Mouse (Mus musculus) limb, embryonic 14.5 days (tissue): ENCODE results near the gene Rab3ip. TPM values are rescaled to one million over a fixed set of nuclear protein-coding genes. Genes with fewer than 3 reads are reported as not detected.

Experiments used
- ATAC-seq: fragments of 200-750 bp; cut with Nextera tagmentation; 2 replicates; pipeline ENCODE4 v1.8.0; 2017; ENCODE audit warnings: low read depth, moderate number of reproducible peaks, moderate TSS enrichment; ENCODE audit not compliant: low FRiP score
- DNase-seq: peaks from one replicate; pipeline ENCODE4 v3.0.0-alpha.2; 2015; ENCODE audit warnings: low spot score
- H3K27ac ChIP-seq: fragments of 300-500 bp; sonication (generic); replicated peaks from 2 replicates; pipeline ENCODE4 v1.5.1; 2014; ENCODE audit warnings: low read depth, mild to moderate bottlenecking, low read length, moderate library complexity, mixed read lengths
- H3K27me3 ChIP-seq: fragments of 300-500 bp; sonication (generic); 2 replicates; pipeline ENCODE4 v1.6.1; 2014; ENCODE audit warnings: low read length, mixed read lengths; ENCODE audit not compliant: control insufficient read depth, insufficient read depth
- H3K36me3 ChIP-seq: fragments of 300-500 bp; sonication (generic); 2 replicates; pipeline ENCODE4 v1.6.1; 2014; ENCODE audit warnings: mild to moderate bottlenecking, low read length, moderate library complexity, mixed read lengths; ENCODE audit not compliant: control insufficient read depth, insufficient read depth
- H3K4me1 ChIP-seq: fragments of 300-500 bp; sonication (generic); 2 replicates; pipeline ENCODE4 v1.6.1; 2014; ENCODE audit warnings: antibody characterized with exemption, low read length, mixed read lengths; ENCODE audit not compliant: control insufficient read depth, insufficient read depth
- H3K4me2 ChIP-seq: fragments of 300-500 bp; sonication (generic); replicated peaks from 2 replicates; pipeline ENCODE4 v1.6.1; 2014; ENCODE audit warnings: low read depth, mild to moderate bottlenecking, low read length, moderate library complexity; ENCODE audit not compliant: severe bottlenecking
- H3K4me3 ChIP-seq: fragments of 300-500 bp; sonication (generic); replicated peaks from 2 replicates; pipeline ENCODE4 v1.5.1; 2014; ENCODE audit warnings: low read length
- H3K9ac ChIP-seq: fragments of 300-500 bp; sonication (generic); 2 replicates; pipeline ENCODE4 v1.6.1; 2014; ENCODE audit warnings: mild to moderate bottlenecking, low read depth, low read length, moderate library complexity; ENCODE audit not compliant: severe bottlenecking
- H3K9me3 ChIP-seq: fragments of 300-500 bp; sonication (generic); 2 replicates; pipeline ENCODE4 v1.6.1; 2016; ENCODE audit warnings: low read length; ENCODE audit not compliant: control insufficient read depth
- POLR2A ChIP-seq: fragments of 200-500 bp; IDR thresholded peaks from 2 replicates; pipeline ENCODE4 v1.8.0; 2012; ENCODE audit warnings: inconsistent platforms, mild to moderate bottlenecking, moderate library complexity, borderline replicate concordance; ENCODE audit not compliant: insufficient read depth, insufficient read length; ENCODE audit errors: extremely low read depth
- WGBS: fragments of 180-500 bp; shearing (Covaris S2); extraction: QIAGEN DNeasy Blood & Tissue Kit; methylation state at CpG from one replicate; pipeline ENCODE4 v1.1.7; 2014; 5-methylcytosine and 5-hydroxymethylcytosine counted together
- polyA plus RNA-seq, 2 experiments: library from polyadenylated mRNA; depleted of rRNA in 1 of 2; stranded (reverse) in 1 of 2; unstranded in 1 of 2; fragments of >200 nt; fragmentation: Nextera tagmentation in 1 of 2; extraction: Ambion mirVana in 1 of 2; gene quantifications; 2 replicates each; pipeline versions ENCODE4 v1.2.1 to v1.2.3; 2012 to 2014

Rab3ip gene
- polyA plus RNA-seq, 2 experiments = 24.3 to 27.0 TPM

- no peak for TF ChIP-seq POLR2A
- no peak overlapping the region for H3K27ac ChIP-seq
- no peaks in the 10 kb centered on the region for H3K27me3 ChIP-seq
- H3K9ac ChIP-seq = no peak overlapping the region
- H3K4me3 ChIP-seq = peak overlapping the region; percentile 70
- H3K36me3 ChIP-seq = no peaks in the 10 kb centered on the region
- 78% methylated on average over 9 of the region's 9 CpGs for WGBS
- H3K4me1 ChIP-seq = peaks cover 9% of the 10 kb centered on the region; the same call in 1 of the 2 replicates
- DNase-seq = no peak
- no peak for ATAC-seq
- no peaks in the 10 kb centered on the region; the same call in 1 of the 2 replicates for H3K9me3 ChIP-seq
- peak overlapping the region; percentile 66 for H3K4me2 ChIP-seq
Measured at GRCm38 (mm10) chr10:116948414-116948813, 2.2 kb downstream of the Rab3ip start.

- no peak overlapping the region for H3K4me3 ChIP-seq
- peaks cover 9% of the 10 kb centered on the region; the same call in 1 of the 2 replicates for H3K4me1 ChIP-seq
- no peak overlapping the region for H3K4me2 ChIP-seq
- peaks cover 6% of the 10 kb centered on the region for H3K9me3 ChIP-seq
- H3K9ac ChIP-seq = no peak overlapping the region
- WGBS = 73% methylated on average over 10 of the region's 10 CpGs
- TF ChIP-seq POLR2A = no peak
- DNase-seq (no peak), ATAC-seq (no peak)
- peaks cover 6% of the 10 kb centered on the region; the same call in 1 of the 2 replicates for H3K36me3 ChIP-seq
- H3K27ac ChIP-seq = no peak overlapping the region
- H3K27me3 ChIP-seq = no peaks in the 10 kb centered on the region
Measured at GRCm38 (mm10) chr10:116944940-116945339, 5.6 kb downstream of the Rab3ip start.

GRCm38 (mm10) chr10:116944144-116944543, 6.4 kb downstream of the Rab3ip start:
- Histone ChIP-seq H3K9ac (no peak overlapping the region), H3K36me3 (peaks cover 8% of the 10 kb centered on the region), H3K9me3 (peaks cover 6% of the 10 kb centered on the region), H3K4me3 (no peak overlapping the region), H3K27ac (no peak overlapping the region), H3K27me3 (no peaks in the 10 kb centered on the region), H3K4me1 (peaks cover 9% of the 10 kb centered on the region; the same call in 1 of the 2 replicates), H3K4me2 (no peak overlapping the region)
- 83% methylated on average over 3 of the region's 3 CpGs for WGBS
- DNase-seq (no peak), ATAC-seq (no peak)
- TF ChIP-seq POLR2A = no peak

- no peaks in the 10 kb centered on the region for H3K4me1 ChIP-seq
- H3K4me2 ChIP-seq = no peak overlapping the region
- peaks cover 6% of the 10 kb centered on the region for H3K9me3 ChIP-seq
- no peak overlapping the region for H3K27ac ChIP-seq
- H3K9ac ChIP-seq = no peak overlapping the region
- ATAC-seq = no peak
- peaks cover 18% of the 10 kb centered on the region for H3K36me3 ChIP-seq
- no peak overlapping the region for H3K4me3 ChIP-seq
- TF ChIP-seq POLR2A = no peak
- 95% methylated on average over 6 of the region's 6 CpGs for WGBS
- DNase-seq = no peak
- H3K27me3 ChIP-seq = no peaks in the 10 kb centered on the region
Measured at GRCm38 (mm10) chr10:116943025-116943424, 7.5 kb downstream of the Rab3ip start.

GRCm38 (mm10) chr10:116935028-116935427, 15.5 kb downstream of the Rab3ip start:
- DNase-seq (no peak), ATAC-seq (no peak)
- Histone ChIP-seq H3K27me3 (no peaks in the 10 kb centered on the region), H3K36me3 (peaks cover 52% of the 10 kb centered on the region), H3K4me3 (no peak overlapping the region), H3K27ac (no peak overlapping the region), H3K4me1 (0 out of 2 replicates have a peak, but pooled peaks cover 2% of the 10 kb centered on the region), H3K9ac (no peak overlapping the region), H3K4me2 (no peak overlapping the region), H3K9me3 (no peaks in the 10 kb centered on the region)
- WGBS = 39% methylated on average over 12 of the region's 12 CpGs
- no peak for TF ChIP-seq POLR2A
